Mouse (Mus musculus) liver, embryonic 11.5 days (tissue): Measurements from ENCODE around the gene Rfpl4. TPM values are rescaled to one million over a fixed set of nuclear protein-coding genes. Genes with fewer than 3 reads are reported as not detected.

Experiments
- microRNA-seq: library from miRNA; unstranded; fragments of <30 nt; microRNA quantifications from one replicate; pipeline ENCODE4, GENCODE M21; 2017; ENCODE audit warnings: borderline number of aligned reads
- polyA plus RNA-seq: library from polyadenylated mRNA; unstranded; fragments of >200 nt; fragmentation: Nextera tagmentation; extraction: Ambion mirVana; gene quantifications from 2 replicates; pipeline ENCODE4 v1.2.1, GENCODE M21; 2014

Gene Rfpl4
- polyA plus RNA-seq, 1 experiment from 2014 or later = not detected

Small RNA genes within 50 kb of the gene (microRNA-seq; reads per million reads assigned to microRNA genes)
- gene Gm26217 = not detected

Other genes with a start within 250 kb of the Rfpl4 start
- gene Isoc2b, start 246.7 kb downstream of the Rfpl4 start, polyA plus RNA-seq = 5.2 and 5.3 TPM in 2 replicates
- 1.3 and 1.4 TPM in 2 replicates for gene Isoc2a, start 239.8 kb downstream of the Rfpl4 start, polyA plus RNA-seq
- gene Gm36210, start 210.4 kb downstream of the Rfpl4 start, polyA plus RNA-seq = 0.22 TPM in 1 of 2 replicates, not detected in the other
- gene Zfp628, start 201.7 kb downstream of the Rfpl4 start, polyA plus RNA-seq = 3.3 and 3.5 TPM in 2 replicates
- gene Nat14, start 194.9 kb downstream of the Rfpl4 start, polyA plus RNA-seq = 1.4 and 1.5 TPM in 2 replicates
- 0.70 and 0.82 TPM in 2 replicates for gene Ssc5d, start 191.2 kb downstream of the Rfpl4 start, polyA plus RNA-seq
- gene Sbk2, start 152.5 kb downstream of the Rfpl4 start, polyA plus RNA-seq = 0.22 TPM in 1 of 2 replicates, not detected in the other
- gene Sbk3, start 145.8 kb downstream of the Rfpl4 start, polyA plus RNA-seq = not detected in 2 replicates
- 13.7 and 16.8 TPM in 2 replicates for gene Zfp579, start 120.8 kb downstream of the Rfpl4 start, polyA plus RNA-seq
- gene Zfp524, start 102.5 kb downstream of the Rfpl4 start, polyA plus RNA-seq = 13.9 and 14.0 TPM in 2 replicates
- 37.1 and 40.8 TPM in 2 replicates for gene Fiz1, start 102.3 kb downstream of the Rfpl4 start, polyA plus RNA-seq
- 1.8 and 3.3 TPM in 2 replicates for gene Gm44973, start 101.5 kb downstream of the Rfpl4 start, polyA plus RNA-seq
- gene Zfp865, start 96.6 kb downstream of the Rfpl4 start, polyA plus RNA-seq = 3.5 and 4.5 TPM in 2 replicates
- 4.1 and 5.2 TPM in 2 replicates for gene Ccdc106, start 96.4 kb downstream of the Rfpl4 start, polyA plus RNA-seq
- gene 4632433K11Rik, start 82.8 kb downstream of the Rfpl4 start, polyA plus RNA-seq = 0.22 TPM in 1 of 2 replicates, not detected in the other
- 2.4 and 2.6 TPM in 2 replicates for gene Zfp784, start 78.5 kb downstream of the Rfpl4 start, polyA plus RNA-seq
- 11.5 and 14.1 TPM in 2 replicates for gene Zfp580, start 65.4 kb downstream of the Rfpl4 start, polyA plus RNA-seq
- 169 TPM in 2 replicates for gene U2af2, start 54.8 kb downstream of the Rfpl4 start, polyA plus RNA-seq
- 82.9 and 88.9 TPM in 2 replicates for gene Epn1, start 36.7 kb downstream of the Rfpl4 start, polyA plus RNA-seq
- 0.26 and 0.66 TPM in 2 replicates for gene Rasl2-9, start 9.0 kb upstream of the Rfpl4 start, polyA plus RNA-seq
- not detected in 2 replicates for gene Vmn1r55, start 32.7 kb upstream of the Rfpl4 start, polyA plus RNA-seq
- gene Vmn1r56, start 79.8 kb upstream of the Rfpl4 start, polyA plus RNA-seq = not detected in 2 replicates
- not detected in 2 replicates for gene Vmn1r57, start 101.5 kb upstream of the Rfpl4 start, polyA plus RNA-seq
- gene Gm5065, start 233.6 kb upstream of the Rfpl4 start, polyA plus RNA-seq = not detected in 2 replicates
- not detected in 2 replicates for gene Nlrp2, start 234.1 kb upstream of the Rfpl4 start, polyA plus RNA-seq